Mouse (Mus musculus) forebrain, embryonic 13.5 days (tissue): ENCODE results near the gene Capzb. TPM values are rescaled to one million over a fixed set of nuclear protein-coding genes. Genes with fewer than 3 reads are reported as not detected.

Experiments
- ATAC-seq: fragments of 200-750 bp; cut with Nextera tagmentation; 2 replicates; pipeline ENCODE4 v1.8.0; 2017
- H3K27ac ChIP-seq: fragments of 300-500 bp; sonication (generic); 2 replicates; pipeline ENCODE4 v1.5.1; 2015; ENCODE audit warnings: inconsistent platforms, mild to moderate bottlenecking, moderate library complexity
- H3K27me3 ChIP-seq: fragments of 300-500 bp; sonication (generic); 2 replicates; pipeline ENCODE4 v1.6.1; 2015; ENCODE audit warnings: mild to moderate bottlenecking, inconsistent platforms
- H3K36me3 ChIP-seq: fragments of 300-500 bp; sonication (generic); 2 replicates; pipeline ENCODE4 v1.6.1; 2015; ENCODE audit warnings: mild to moderate bottlenecking, inconsistent platforms; ENCODE audit not compliant: poor library complexity, severe bottlenecking
- H3K4me1 ChIP-seq: fragments of 300-500 bp; sonication (generic); 2 replicates; pipeline ENCODE4 v1.6.1; 2015; ENCODE audit warnings: inconsistent platforms
- H3K4me2 ChIP-seq: fragments of 300-500 bp; sonication (generic); 2 replicates; pipeline ENCODE4 v1.6.1; 2015; ENCODE audit warnings: inconsistent platforms, mild to moderate bottlenecking, moderate library complexity
- H3K4me3 ChIP-seq: fragments of 300-500 bp; sonication (generic); 2 replicates; pipeline ENCODE4 v1.5.1; 2015; ENCODE audit warnings: mild to moderate bottlenecking, inconsistent platforms
- H3K9ac ChIP-seq: fragments of 300-500 bp; sonication (generic); 2 replicates; pipeline ENCODE4 v1.6.1; 2015; ENCODE audit warnings: mild to moderate bottlenecking, inconsistent platforms
- H3K9me3 ChIP-seq: fragments of 300-500 bp; sonication (generic); replicated peaks from 2 replicates; pipeline ENCODE4 v1.6.1; 2016; ENCODE audit warnings: inconsistent platforms
- WGBS: fragments of 180-500 bp; shearing (Covaris S2); methylation state at CpG from one replicate; pipeline ENCODE4 v1.1.7; 2015; 5-methylcytosine and 5-hydroxymethylcytosine counted together
- polyA plus RNA-seq: library from polyadenylated mRNA; unstranded; fragments of >200 nt; fragmentation: Nextera tagmentation; extraction: Ambion mirVana; gene quantifications from 2 replicates; pipeline ENCODE4 v1.2.1, GENCODE M21; 2015

Gene Capzb
- polyA plus RNA-seq, 1 experiment from 2014 or later, result 309 TPM

GRCm38 (mm10) chr4:139233146-139233495, 40.4 kb downstream of the Capzb start:
- H3K36me3 ChIP-seq, result no peaks in the 10 kb centered on the region
- no peaks in the 10 kb centered on the region for H3K27me3 ChIP-seq
- H3K9me3 ChIP-seq, result no peaks in the 10 kb centered on the region
- H3K4me1 ChIP-seq, result peaks cover 24% of the 10 kb centered on the region
- 91% methylated on average over 7 of the region's 7 CpGs for WGBS
- no peak overlapping the region for H3K27ac ChIP-seq
- no peak overlapping the region for H3K4me3 ChIP-seq
- no peak overlapping the region for H3K4me2 ChIP-seq
- ATAC-seq, result no peak
- no peak overlapping the region for H3K9ac ChIP-seq

DNA sequence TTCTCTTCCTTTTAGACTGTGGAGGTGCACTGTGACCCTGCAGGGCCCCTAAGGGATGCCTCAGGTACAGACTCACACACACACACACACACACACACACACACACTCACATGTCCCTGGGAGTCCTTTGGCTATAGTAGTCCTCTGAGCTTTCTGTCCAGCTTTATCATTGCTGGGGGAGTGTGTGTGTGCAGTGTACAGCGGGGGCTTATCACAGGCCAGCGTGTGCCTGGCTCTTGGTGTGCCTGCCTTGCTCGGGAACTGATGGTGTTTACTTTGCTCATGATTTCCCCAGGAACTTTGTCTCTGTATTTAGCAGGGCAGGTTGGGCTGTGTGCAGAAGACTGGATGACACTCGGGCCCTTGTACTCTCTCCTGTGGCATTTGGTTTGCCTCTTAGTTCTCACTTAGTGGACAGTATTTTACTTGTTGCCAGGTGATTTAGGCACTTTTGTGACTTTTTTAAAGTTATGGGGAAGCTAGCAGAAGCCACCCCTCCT, 41.1 kb downstream of the Capzb start:
- 88% methylated on average over 4 of the region's 4 CpGs for WGBS
- ATAC-seq, result no peak

GRCm38 (mm10) chr4:139234261-139234660, 41.6 kb downstream of the Capzb start:
- peaks cover 24% of the 10 kb centered on the region for H3K4me1 ChIP-seq
- peaks cover 8% of the 10 kb centered on the region for H3K36me3 ChIP-seq
- H3K9ac ChIP-seq, result no peak overlapping the region
- no peak for ATAC-seq
- H3K27me3 ChIP-seq, result no peaks in the 10 kb centered on the region
- no peaks in the 10 kb centered on the region for H3K9me3 ChIP-seq
- no peak overlapping the region for H3K27ac ChIP-seq
- H3K4me2 ChIP-seq, result no peak overlapping the region
- H3K4me3 ChIP-seq, result no peak overlapping the region
- WGBS, result 71% methylated on average over 4 of the region's 4 CpGs

More for the DNA sequence above, 41.1 kb downstream of the Capzb start:
- peaks cover 24% of the 10 kb centered on the region for H3K4me1 ChIP-seq
- H3K9me3 ChIP-seq, result no peaks in the 10 kb centered on the region
- H3K36me3 ChIP-seq, result peaks cover 4% of the 10 kb centered on the region
- H3K4me2 ChIP-seq, result no peak overlapping the region
- H3K4me3 ChIP-seq, result no peak overlapping the region
- no peak overlapping the region; the same call in 1 of the 2 replicates for H3K9ac ChIP-seq
- no peaks in the 10 kb centered on the region for H3K27me3 ChIP-seq
- H3K27ac ChIP-seq, result no peak overlapping the region

GRCm38 (mm10) chr4:139235556-139235955, 42.9 kb downstream of the Capzb start:
- no peaks in the 10 kb centered on the region for H3K9me3 ChIP-seq
- no peak overlapping the region for H3K27ac ChIP-seq
- H3K4me3 ChIP-seq, result no peak overlapping the region
- no peaks in the 10 kb centered on the region for H3K27me3 ChIP-seq
- peaks cover 18% of the 10 kb centered on the region for H3K4me1 ChIP-seq
- 94% methylated on average over 7 of the region's 7 CpGs for WGBS
- no peak for ATAC-seq
- no peak overlapping the region for H3K4me2 ChIP-seq
- peaks cover 21% of the 10 kb centered on the region for H3K36me3 ChIP-seq
- H3K9ac ChIP-seq, result no peak overlapping the region

- no peak overlapping the region for H3K27ac ChIP-seq
- H3K9me3 ChIP-seq, result no peaks in the 10 kb centered on the region
- WGBS, result 91% methylated on average over 16 of the region's 16 CpGs
- no peak overlapping the region for H3K4me2 ChIP-seq
- no peaks in the 10 kb centered on the region for H3K27me3 ChIP-seq
- no peaks in the 10 kb centered on the region for H3K4me1 ChIP-seq
- no peak for ATAC-seq
- H3K4me3 ChIP-seq, result no peak overlapping the region
- H3K36me3 ChIP-seq, result peaks cover 36% of the 10 kb centered on the region
- H3K9ac ChIP-seq, result no peak overlapping the region
Observed at GRCm38 (mm10) chr4:139238612-139239011, 45.9 kb downstream of the Capzb start.

DNA sequence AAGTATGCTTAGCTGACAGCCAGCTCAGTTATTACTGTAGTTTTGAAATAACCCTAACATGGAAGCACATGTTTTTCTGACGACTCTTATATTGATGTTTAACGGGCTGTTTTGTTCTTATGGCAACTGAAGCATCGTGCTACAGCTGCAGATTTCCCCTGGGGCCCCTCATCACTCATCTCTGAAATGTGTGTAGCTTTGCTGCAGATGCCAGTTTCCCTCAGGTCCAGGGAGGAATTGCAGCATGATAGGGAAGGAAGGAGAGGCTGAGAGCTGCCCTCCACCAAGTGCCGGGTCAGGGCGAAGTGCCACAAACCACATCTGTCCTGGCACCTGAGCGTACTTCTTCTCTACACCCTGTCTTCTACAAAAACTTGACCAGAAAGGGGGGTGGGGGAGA, 47.6 kb downstream of the Capzb start:
- no peak overlapping the region for H3K9ac ChIP-seq
- no peak overlapping the region for H3K4me3 ChIP-seq
- H3K36me3 ChIP-seq, result peaks cover 36% of the 10 kb centered on the region
- H3K27ac ChIP-seq, result no peak overlapping the region
- H3K4me2 ChIP-seq, result no peak overlapping the region
- H3K9me3 ChIP-seq, result no peaks in the 10 kb centered on the region
- H3K27me3 ChIP-seq, result no peaks in the 10 kb centered on the region
- no peak for ATAC-seq
- WGBS, result 84% methylated on average over 6 of the region's 6 CpGs
- peaks cover 8% of the 10 kb centered on the region; the same call in 1 of the 2 replicates for H3K4me1 ChIP-seq

DNA sequence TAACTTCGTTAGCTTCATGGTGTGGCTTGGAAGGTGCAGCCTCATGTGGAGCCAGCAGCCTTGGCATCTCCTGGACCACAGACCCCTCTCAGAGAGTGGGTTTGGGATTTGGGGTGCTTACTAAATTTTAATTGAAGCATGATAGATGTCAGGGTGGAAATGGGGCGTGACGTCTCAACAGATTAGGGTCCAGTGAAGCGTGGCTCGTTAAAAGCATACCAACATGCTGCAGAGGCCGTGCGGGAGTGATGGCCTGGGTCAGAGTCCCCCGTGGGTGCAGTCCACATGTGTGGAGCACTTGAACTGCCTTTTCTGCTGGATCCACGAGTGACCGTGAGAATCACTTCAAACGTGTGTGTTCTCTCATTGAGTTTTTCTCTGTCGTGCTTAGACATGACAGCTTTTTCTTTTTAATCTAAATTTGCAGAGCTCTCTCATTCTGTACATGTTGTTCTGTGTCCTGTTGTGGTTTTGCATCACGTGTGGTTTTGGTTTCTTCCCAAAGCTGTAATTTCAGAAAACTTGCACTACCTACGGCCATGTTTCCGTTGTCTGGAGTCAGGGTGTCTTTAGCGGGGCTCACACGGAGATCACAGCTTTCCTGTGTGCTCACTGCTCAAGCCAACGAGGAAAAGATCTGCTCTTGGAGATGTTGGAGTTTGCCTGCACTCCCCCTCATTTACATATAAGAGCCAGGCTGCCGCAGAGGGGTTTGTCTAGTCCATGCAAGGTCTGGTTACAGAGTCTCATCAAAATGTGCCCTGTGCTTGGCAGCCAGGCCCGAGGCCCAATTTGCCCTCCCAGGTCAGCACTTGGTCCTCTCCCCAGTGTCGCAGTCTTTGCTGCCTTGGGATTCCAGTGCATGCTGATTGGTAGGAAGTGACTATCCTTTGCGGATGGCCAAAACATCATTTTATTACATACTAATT, 49.2 kb downstream of the Capzb start:
- no peak for ATAC-seq
- H3K4me1 ChIP-seq, result peaks cover 24% of the 10 kb centered on the region

GRCm38 (mm10) chr4:139242607-139242955, 49.9 kb downstream of the Capzb start:
- Histone ChIP-seq H3K9me3 (no peaks in the 10 kb centered on the region), H3K36me3 (peaks cover 36% of the 10 kb centered on the region), H3K4me3 (no peak overlapping the region), H3K4me1 (peaks cover 31% of the 10 kb centered on the region), H3K9ac (no peak overlapping the region), H3K27ac (no peak overlapping the region), H3K27me3 (no peaks in the 10 kb centered on the region), H3K4me2 (no peak overlapping the region)
- WGBS, result 81% methylated on average over 7 of the region's 7 CpGs
- no peak for ATAC-seq

More for the DNA sequence above, 49.2 kb downstream of the Capzb start:
- H3K4me2 ChIP-seq, result no peak overlapping the region
- no peaks in the 10 kb centered on the region for H3K27me3 ChIP-seq
- WGBS, result 65% methylated on average over 22 of the region's 22 CpGs
- no peak overlapping the region for H3K9ac ChIP-seq
- H3K36me3 ChIP-seq, result peaks cover 36% of the 10 kb centered on the region
- H3K4me3 ChIP-seq, result no peak overlapping the region
- no peak overlapping the region for H3K27ac ChIP-seq
- H3K9me3 ChIP-seq, result no peaks in the 10 kb centered on the region

- peaks cover 47% of the 10 kb centered on the region for H3K4me1 ChIP-seq
Observed at GRCm38 (mm10) chr4:139244176-139244575, 51.5 kb downstream of the Capzb start.

GRCm38 (mm10) chr4:139244766-139245165, 52.1 kb downstream of the Capzb start:
- no peak overlapping the region for H3K27ac ChIP-seq
- ATAC-seq, result no peak
- 80% methylated on average over 2 of the region's 6 CpGs for WGBS
- no peak overlapping the region for H3K4me2 ChIP-seq
- H3K4me3 ChIP-seq, result no peak overlapping the region
- H3K9me3 ChIP-seq, result no peaks in the 10 kb centered on the region
- H3K36me3 ChIP-seq, result peaks cover 22% of the 10 kb centered on the region
- H3K9ac ChIP-seq, result no peak overlapping the region
- peaks cover 50% of the 10 kb centered on the region for H3K4me1 ChIP-seq
- no peaks in the 10 kb centered on the region for H3K27me3 ChIP-seq

More at GRCm38 (mm10) chr4:139244176-139244575, 51.5 kb downstream of the Capzb start:
- Histone ChIP-seq H3K4me2 (no peak overlapping the region), H3K36me3 (peaks cover 28% of the 10 kb centered on the region), H3K9me3 (no peaks in the 10 kb centered on the region), H3K4me3 (no peak overlapping the region), H3K9ac (no peak overlapping the region), H3K27ac (no peak overlapping the region), H3K27me3 (no peaks in the 10 kb centered on the region)
- WGBS, result 86% methylated on average over 3 of the region's 3 CpGs
- no peak for ATAC-seq

DNA sequence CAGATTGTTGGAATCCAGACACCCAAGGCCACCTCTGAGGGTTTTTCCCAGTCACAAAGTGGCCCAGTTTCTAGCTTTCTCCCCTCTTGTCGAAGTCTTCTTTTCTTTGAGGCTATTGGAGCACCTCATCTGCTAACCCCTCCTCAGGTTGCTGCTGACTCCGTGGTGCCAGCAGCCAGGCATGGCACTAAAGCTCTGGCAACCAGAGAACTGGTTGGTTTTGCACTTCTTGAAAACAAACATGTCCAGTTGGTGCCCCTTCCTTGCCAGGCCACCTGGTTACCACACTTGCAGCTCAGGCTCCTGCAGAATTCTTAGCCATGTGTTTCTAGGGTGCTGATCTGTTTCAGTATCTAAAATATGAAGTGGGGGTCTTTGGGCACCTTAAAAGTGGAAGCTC, 52.8 kb downstream of the Capzb start:
- no peaks in the 10 kb centered on the region for H3K27me3 ChIP-seq
- H3K36me3 ChIP-seq, result peaks cover 15% of the 10 kb centered on the region
- no peak overlapping the region for H3K4me2 ChIP-seq
- H3K9ac ChIP-seq, result no peak overlapping the region
- H3K27ac ChIP-seq, result peak overlapping the region; percentile 84
- peaks cover 58% of the 10 kb centered on the region for H3K4me1 ChIP-seq
- no peak overlapping the region for H3K4me3 ChIP-seq
- no peaks in the 10 kb centered on the region for H3K9me3 ChIP-seq
- WGBS, result 92% methylated on average over 2 of the region's 2 CpGs
- ATAC-seq, result no peak

DNA sequence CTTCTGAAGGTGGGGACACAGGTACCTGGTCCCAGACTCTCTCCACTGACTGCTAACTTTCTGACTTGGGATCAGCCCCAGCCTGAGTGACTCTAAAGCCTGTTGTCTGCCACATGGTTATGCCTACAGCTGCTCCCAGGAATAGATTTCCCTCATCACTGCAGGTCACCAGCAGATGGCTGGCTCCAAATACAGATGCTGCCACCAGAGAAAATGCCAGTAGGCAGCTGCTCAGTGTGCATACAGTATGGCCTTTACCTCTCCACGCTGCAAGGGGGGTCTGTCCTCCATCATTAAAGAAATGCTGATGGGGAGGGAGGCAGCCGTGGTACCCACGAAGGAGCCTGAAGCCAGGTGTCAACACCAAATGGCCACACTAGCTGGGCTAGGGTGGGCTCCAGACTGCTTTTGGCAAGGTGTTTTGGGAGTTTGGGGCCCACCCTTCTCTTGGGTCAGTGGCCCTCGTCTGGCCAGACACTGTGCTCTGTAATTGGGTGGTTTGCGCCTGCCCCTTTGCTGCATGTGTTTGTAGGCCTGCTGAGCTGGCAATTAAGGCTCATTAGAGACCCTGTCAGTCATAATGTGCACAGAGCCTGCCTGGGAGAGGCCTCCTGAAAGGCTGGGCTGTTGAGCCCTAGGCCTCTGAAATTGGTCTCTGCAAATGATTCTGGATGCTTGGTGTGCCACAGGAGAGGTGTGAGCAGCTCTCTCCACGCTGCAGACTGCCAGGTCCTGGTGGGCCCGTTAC, 53.6 kb downstream of the Capzb start:
- Histone ChIP-seq H3K4me1 (peaks cover 66% of the 10 kb centered on the region), H3K9me3 (no peaks in the 10 kb centered on the region), H3K27me3 (no peaks in the 10 kb centered on the region), H3K27ac (peak overlapping the region; percentile 84), H3K4me3 (no peak overlapping the region), H3K9ac (peak overlapping the region; percentile 26), H3K4me2 (peak overlapping the region; percentile 0; the same call in 1 of the 2 replicates), H3K36me3 (peaks cover 7% of the 10 kb centered on the region; the same call in 1 of the 2 replicates)
- 16% methylated on average over 7 of the region's 7 CpGs for WGBS
- ATAC-seq, result peak; percentile 83
